Mouse (Mus musculus) Patski (cell line): ENCODE measurements around the gene Fhod1. TPM values are rescaled to one million over a fixed set of nuclear protein-coding genes. Genes with fewer than 3 reads are reported as not detected.

Experiments
- ATAC-seq: fragments of 100-300 bp; one replicate; pipeline ENCODE4 v1.8.0; 2021
- CTCF ChIA-PET: fragments of 350-600 bp; sonication (Branson Sonifier 250); formaldehyde crosslinking; loops from one replicate; lab custom pipeline; 2022; ENCODE audit warnings: inconsistent platforms; lab: Charles Lee
- POLR2A ChIA-PET: fragments of 350-600 bp; sonication (Branson Sonifier 250); formaldehyde crosslinking; loops from one replicate; lab custom pipeline; 2022; ENCODE audit warnings: antibody characterized with exemption, inconsistent platforms; lab: Charles Lee
- DNase-seq: peaks from one replicate; pipeline ENCODE4 v3.0.0-alpha.2; 2011; ENCODE audit warnings: low read depth, low spot score
- H3K27me3 ChIP-seq: fragments of 371-371 bp; one replicate; pipeline ENCODE4 v1.5.1; 2021
- CTCF ChIP-seq: fragments of 100-300 bp; IDR thresholded peaks from one replicate; pipeline ENCODE4 v1.5.1; 2021
- in situ Hi-C: fragments of 300-500 bp; cut with MboI; formaldehyde crosslinking; loops from 3 replicates; pipeline ENCODE4 v1.11.1; 2018; ENCODE audit warnings: low pct_unique_long_range_greater_than_20kb, mixed read lengths
- polyA plus RNA-seq: library from polyadenylated mRNA; unstranded; gene quantifications from one replicate; pipeline ENCODE4 v1.2.3, GENCODE M21; 2021

The Fhod1 gene
- polyA plus RNA-seq, 1 experiment from 2014 or later = 41.7 TPM

DNA sequence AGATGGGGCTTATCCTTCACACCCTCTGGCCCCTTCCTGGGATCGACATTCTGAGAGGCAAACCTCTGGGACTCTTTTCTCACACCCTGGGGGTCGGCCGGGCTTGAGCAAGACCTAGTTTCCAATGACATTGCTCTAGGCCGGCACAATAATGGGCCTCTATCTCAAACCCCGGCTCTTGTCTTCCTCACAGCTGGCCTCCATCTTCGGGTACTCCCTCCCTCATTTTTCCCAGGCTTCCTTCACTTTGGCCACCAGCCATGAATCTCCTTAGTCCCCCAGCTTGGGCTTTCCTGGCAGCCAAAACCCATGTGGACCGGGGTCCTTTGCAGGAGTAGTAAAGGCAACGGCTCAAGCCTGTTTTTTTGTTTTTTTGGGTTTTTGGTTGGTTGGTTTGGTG is 6.4 kb downstream of the Fhod1 start:
- ChIA-PET CTCF (no interaction called here), POLR2A (interaction anchor here (9.0 kb wide), 1 partner anchor 13 kb away, joined by 52 read pairs; the partner anchor contains the start of genes Lrrc29 and Tmem208)
- in situ Hi-C loops = no loop called here
- ATAC-seq = no peak
- no peak for TF ChIP-seq CTCF
- H3K27me3 ChIP-seq = no peaks in the 10 kb centered on the region
- no peak for DNase-seq

DNA sequence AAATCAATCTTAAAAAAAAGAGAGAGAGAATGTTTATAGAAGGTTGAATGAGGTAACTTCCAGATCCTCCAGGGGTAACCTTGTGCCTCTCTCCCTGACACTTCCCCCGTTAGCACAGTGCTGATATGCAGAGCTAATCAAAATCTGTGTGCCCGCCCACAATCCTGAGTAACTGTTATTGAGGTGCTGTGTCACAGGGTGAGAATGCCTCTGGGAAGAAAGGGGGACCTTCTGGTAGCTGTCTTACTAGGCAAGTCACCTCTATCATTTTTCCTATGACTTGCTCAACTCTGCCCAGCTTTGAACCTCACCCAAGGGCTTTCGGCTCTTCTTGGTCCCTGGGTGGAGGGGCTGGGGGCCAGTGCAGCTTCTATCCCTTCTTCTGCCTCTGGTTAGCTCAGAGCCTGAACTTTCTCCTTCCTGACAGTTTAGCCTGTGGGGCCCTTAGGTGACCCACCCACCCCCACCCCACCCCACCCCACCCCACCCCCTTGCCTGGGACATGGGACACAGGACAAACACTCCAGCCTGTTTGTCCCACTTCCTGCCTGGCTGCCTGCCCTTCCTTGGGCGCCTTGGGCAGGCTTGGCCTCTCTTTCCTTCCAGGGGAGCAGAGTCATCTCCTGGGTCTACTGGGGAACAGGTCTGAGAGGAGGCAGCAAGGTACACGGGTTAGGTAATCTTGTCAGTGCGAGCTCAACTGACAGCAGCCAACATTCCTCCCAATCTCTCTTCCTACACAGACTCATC is 7.7 kb downstream of the Fhod1 start:
- ATAC-seq = no peak
- no peak for DNase-seq
- H3K27me3 ChIP-seq = no peaks in the 10 kb centered on the region
- in situ Hi-C loops = no loop called here
- POLR2A ChIA-PET = interaction anchor here (9.0 kb wide), 1 partner anchor 11 kb away, joined by 52 read pairs; the partner anchor contains the start of genes Lrrc29 and Tmem208
- TF ChIP-seq CTCF = no peak
- CTCF ChIA-PET = interaction anchor here (1.0 kb wide), 1 partner anchor 12 kb away, joined by 4 read pairs; no protein-coding TSS in a partner anchor

DNA sequence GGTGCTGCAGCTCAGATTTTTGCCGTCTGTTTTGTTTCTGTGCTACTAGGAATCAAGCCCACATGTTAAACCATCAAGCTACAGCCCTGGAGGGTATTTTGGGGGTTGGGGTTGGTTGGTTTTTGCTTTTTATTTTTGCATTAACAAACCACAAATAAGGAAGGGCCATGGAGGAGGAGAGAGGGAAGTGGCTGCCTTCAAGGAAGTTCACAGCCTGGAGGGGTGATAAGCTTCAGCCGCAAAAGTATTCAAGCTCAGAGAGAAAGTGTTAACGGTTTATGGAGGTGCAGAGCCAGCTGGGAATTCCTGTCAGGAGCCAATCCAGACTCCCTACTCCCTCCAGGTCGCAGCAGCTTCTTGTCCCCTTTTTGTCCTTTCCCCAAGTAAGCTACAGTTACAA is 8.8 kb downstream of the Fhod1 start:
- CTCF ChIA-PET = interaction anchor here (0.8 to 1.1 kb wide), 2 partner anchors 9 to 12 kb away, joined by 3 read pairs; partner anchors contain the start of gene Fhod1
- no peaks in the 10 kb centered on the region for H3K27me3 ChIP-seq

GRCm38 (mm10) chr8:105336373-105337130 is 11.2 kb downstream of the Fhod1 start:
- ChIA-PET CTCF (no interaction called here), POLR2A (interaction anchor here (1.5 kb wide), 1 partner anchor 9 kb away, joined by 4 read pairs; no protein-coding TSS in a partner anchor)
- ATAC-seq = no peak
- no peak for DNase-seq
- no peaks in the 10 kb centered on the region for H3K27me3 ChIP-seq
- in situ Hi-C loops = no loop called here
- TF ChIP-seq CTCF = no peak

More for the DNA sequence above, 8.8 kb downstream of the Fhod1 start:
- ATAC-seq (no peak), DNase-seq (no peak)
- no peak for TF ChIP-seq CTCF
- POLR2A ChIA-PET = interaction anchor here (9.0 kb wide), 1 partner anchor 10 kb away, joined by 52 read pairs; the partner anchor contains the start of genes Lrrc29 and Tmem208
- in situ Hi-C loops = no loop called here

DNA sequence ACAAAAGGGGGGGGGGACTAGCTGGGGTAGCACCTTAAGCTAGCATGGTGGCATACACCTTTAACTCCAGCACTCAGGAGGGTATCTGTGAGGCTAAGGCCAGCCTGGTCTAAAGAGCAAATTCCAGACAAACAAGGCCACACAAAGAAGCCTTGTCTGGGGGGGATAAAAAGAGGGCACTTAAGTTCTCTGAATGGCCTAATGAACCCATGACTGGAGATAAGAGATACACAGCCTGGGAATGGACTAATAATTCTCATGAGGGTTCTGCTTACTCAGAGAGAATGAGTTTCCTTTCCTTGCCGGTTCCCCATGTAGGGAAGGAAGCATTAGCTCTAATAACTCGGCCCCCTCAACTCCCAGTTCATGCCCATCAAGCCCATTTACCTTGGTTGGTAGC is 15.2 kb downstream of the Fhod1 start:
- ChIA-PET CTCF (no interaction called here), POLR2A (no interaction called here)
- ATAC-seq (no peak), DNase-seq (no peak)
- H3K27me3 ChIP-seq = no peaks in the 10 kb centered on the region
- no peak for TF ChIP-seq CTCF
- in situ Hi-C loops = no loop called here

GRCm38 (mm10) chr8:105331931-105332330 is 15.8 kb downstream of the Fhod1 start:
- ChIA-PET POLR2A (no interaction called here), CTCF (no interaction called here)
- no peaks in the 10 kb centered on the region for H3K27me3 ChIP-seq
- in situ Hi-C loops = no loop called here
- DNase-seq = no peak
- no peak for TF ChIP-seq CTCF
- no peak for ATAC-seq

DNA sequence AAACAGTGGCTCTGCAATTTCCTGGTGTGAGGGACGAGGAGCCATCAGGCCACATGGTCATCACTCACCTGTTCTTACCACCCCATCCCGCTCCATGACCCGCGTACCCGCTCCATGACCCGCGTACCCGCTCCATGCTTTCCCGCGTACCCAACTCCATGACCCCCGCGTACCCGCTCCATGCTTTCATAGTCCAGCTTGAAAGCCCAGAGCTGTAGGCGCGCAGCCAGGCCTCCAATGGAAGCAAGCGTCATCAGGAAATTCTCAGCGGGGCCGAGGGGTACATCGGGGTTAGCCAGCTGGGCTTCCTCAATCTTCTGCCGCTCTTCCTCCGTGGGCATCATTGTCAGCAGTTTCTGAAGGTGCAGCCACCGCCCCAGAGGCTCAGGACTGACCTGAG is 16.3 kb downstream of the Fhod1 start:
- H3K27me3 ChIP-seq = no peaks in the 10 kb centered on the region
- no peak for DNase-seq
- no peak for ATAC-seq
- ChIA-PET CTCF (no interaction called here), POLR2A (interaction anchor here (0.6 kb wide), 1 partner anchor 528 kb away, joined by 4 read pairs; no protein-coding TSS in a partner anchor)
- in situ Hi-C loops = no loop called here
- no peak for TF ChIP-seq CTCF

- H3K27me3 ChIP-seq = no peaks in the 10 kb centered on the region
- no peak for DNase-seq
- in situ Hi-C loops = no loop called here
- no peak for ATAC-seq
- ChIA-PET CTCF (no interaction called here), POLR2A (interaction anchor here (5.1 kb wide), 1 partner anchor 12 kb away, joined by 52 read pairs; no protein-coding TSS in a partner anchor)
- TF ChIP-seq CTCF = no peak
Measured at GRCm38 (mm10) chr8:105330325-105330724, 17.4 kb downstream of the Fhod1 start.

GRCm38 (mm10) chr8:105326968-105327367 is 20.8 kb downstream of the Fhod1 start:
- no peaks in the 10 kb centered on the region for H3K27me3 ChIP-seq
- DNase-seq (no peak), ATAC-seq (no peak)
- in situ Hi-C loops = no loop called here
- TF ChIP-seq CTCF = no peak
- ChIA-PET POLR2A (interaction anchor here (1.1 to 5.1 kb wide), 6 partner anchors 10 to 29 kb away, joined by 3 to 52 read pairs (median 6); partner anchors contain the start of genes E2f4, Fhod1 and Slc9a5), CTCF (interaction anchor here (0.6 to 1.8 kb wide), 6 partner anchors 8 to 25 kb away, joined by 3 to 5 read pairs (median 4); partner anchors contain the start of genes Fhod1 and Slc9a5)

- in situ Hi-C loops = no loop called here
- no peak for DNase-seq
- TF ChIP-seq CTCF = no peak
- no peaks in the 10 kb centered on the region for H3K27me3 ChIP-seq
- CTCF ChIA-PET = interaction anchor here (1.3 to 1.8 kb wide), 2 partner anchors 9 to 22 kb away, joined by 3 to 4 read pairs; partner anchors contain the start of genes Fhod1 and Slc9a5
- POLR2A ChIA-PET = interaction anchor here (1.1 to 5.1 kb wide), 5 partner anchors 16 to 28 kb away, joined by 3 to 52 read pairs (median 7); partner anchors contain the start of genes E2f4, Fhod1 and Slc9a5
- ATAC-seq = peak; percentile 88
Measured at GRCm38 (mm10) chr8:105326141-105326672, 21.5 kb downstream of the Fhod1 start, which contains the start of the genes Lrrc29 and Tmem208. Lrrc29 (minus strand) TSS chr8:105326278. Tmem208 (plus strand) TSS chr8:105326354.
